Mouse (Mus musculus) midbrain, embryonic 12.5 days (tissue): ENCODE data around the gene Dnaaf5. TPM values are rescaled to one million over a fixed set of nuclear protein-coding genes. Genes with fewer than 3 reads are reported as not detected.

Source experiments
- ATAC-seq: fragments of 200-750 bp; cut with Nextera tagmentation; 2 replicates; pipeline ENCODE4 v1.8.0; 2017; ENCODE audit warnings: low read depth, moderate TSS enrichment, moderate library complexity; ENCODE audit not compliant: low FRiP score
- H3K27ac ChIP-seq: fragments of 300-500 bp; sonication (generic); replicated peaks from 2 replicates; pipeline ENCODE4 v1.5.1; 2016; ENCODE audit warnings: mild to moderate bottlenecking
- H3K27me3 ChIP-seq: fragments of 300-500 bp; sonication (generic); 2 replicates; pipeline ENCODE4 v1.6.1; 2016; ENCODE audit warnings: mild to moderate bottlenecking
- H3K36me3 ChIP-seq: fragments of 300-500 bp; sonication (generic); 2 replicates; pipeline ENCODE4 v1.6.1; 2016
- H3K4me1 ChIP-seq: fragments of 300-500 bp; sonication (generic); 2 replicates; pipeline ENCODE4 v1.6.1; 2016
- H3K4me2 ChIP-seq: fragments of 300-500 bp; sonication (generic); replicated peaks from 2 replicates; pipeline ENCODE4 v1.6.1; 2016; ENCODE audit warnings: mild to moderate bottlenecking, moderate library complexity
- H3K4me3 ChIP-seq: fragments of 300-500 bp; sonication (generic); 2 replicates; pipeline ENCODE4 v1.5.1; 2016; ENCODE audit warnings: mild to moderate bottlenecking
- H3K9ac ChIP-seq: fragments of 300-500 bp; sonication (generic); replicated peaks from 2 replicates; pipeline ENCODE4 v1.6.1; 2016; ENCODE audit warnings: mild to moderate bottlenecking, moderate library complexity
- H3K9me3 ChIP-seq: fragments of 300-500 bp; sonication (generic); 2 replicates; pipeline ENCODE4 v1.6.1; 2016; ENCODE audit warnings: mild to moderate bottlenecking
- WGBS: fragments of 180-500 bp; shearing (Covaris S2); methylation state at CpG from one replicate; pipeline ENCODE4 v1.1.7; 2016; 5-methylcytosine and 5-hydroxymethylcytosine counted together
- polyA plus RNA-seq: library from polyadenylated mRNA; unstranded; fragments of >200 nt; fragmentation: Nextera tagmentation; extraction: Ambion mirVana; gene quantifications from 2 replicates; pipeline ENCODE4 v1.2.1, GENCODE M21; 2016

Gene Dnaaf5
- 6.7 and 6.9 TPM in 2 replicates for polyA plus RNA-seq

DNA sequence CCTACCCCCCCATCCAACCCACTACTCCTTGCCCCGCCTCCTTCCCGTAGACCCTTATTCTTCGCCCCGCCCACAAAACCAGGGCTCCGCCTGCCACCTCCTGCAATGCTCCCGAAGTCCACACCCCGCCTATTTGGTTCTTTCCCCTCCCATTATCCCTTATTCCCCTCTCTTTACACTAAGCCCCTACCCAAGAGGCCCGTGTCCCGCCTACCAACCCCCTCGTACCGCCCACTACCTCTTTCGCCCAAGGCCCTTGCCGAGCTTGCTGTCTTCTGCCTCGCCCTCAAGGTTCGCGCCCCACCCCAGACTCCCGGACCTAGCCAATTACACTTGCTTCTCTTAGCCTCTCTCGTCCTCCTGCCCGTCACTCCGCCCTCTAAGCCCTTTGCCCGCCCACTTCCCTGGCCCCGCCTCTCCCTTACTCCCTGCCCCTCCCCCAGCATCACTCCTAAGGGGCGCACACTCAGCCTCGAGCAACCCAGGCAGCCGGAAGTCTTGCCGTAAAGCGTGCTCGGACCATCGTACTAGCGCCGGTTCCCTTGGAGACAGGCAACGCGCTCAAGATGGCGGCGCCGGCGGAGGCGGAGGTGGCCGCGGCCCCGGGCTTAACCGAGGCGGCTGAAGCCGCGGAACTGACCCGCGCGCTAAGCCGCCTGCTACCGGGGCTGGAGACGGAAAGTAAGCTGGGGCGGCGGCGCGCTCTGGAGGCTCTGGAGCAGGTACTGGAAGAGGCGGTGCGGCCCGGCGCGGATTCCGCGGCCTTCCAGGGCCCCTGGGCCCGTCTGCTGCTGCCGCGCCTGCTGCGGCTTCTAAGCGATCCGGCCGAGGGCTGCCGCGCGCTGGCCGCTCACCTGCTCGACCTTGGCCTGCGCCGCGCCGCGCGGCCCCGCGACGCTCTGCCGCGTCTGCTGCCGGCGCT is at the start of gene Dnaaf5, which contains the start of gene Prkar1b:
Gene Dnaaf5 (plus strand): TSS at position 543 of the 922 bp plus-strand sequence.
Gene Prkar1b (minus strand): TSS at position 321 of the 922 bp plus-strand sequence.
- Histone ChIP-seq H3K27ac (peak within 1 kb of the TSS; percentile 79), H3K4me2 (peak within 1 kb of the TSS; percentile 97), H3K9ac (peak within 1 kb of the TSS; percentile 87), H3K4me1 (peaks cover 17% of the 10 kb centered on the region), H3K36me3 (peaks cover 30% of the 10 kb centered on the region), H3K27me3 (no peaks in the 10 kb centered on the region), H3K9me3 (no peaks in the 10 kb centered on the region), H3K4me3 (peak within 1 kb of the TSS; percentile 98)
- WGBS, result under 1% methylated on average over 80 of the region's 87 CpGs
- ATAC-seq, result peak; percentile 94

GRCm38 (mm10) chr5:139101783-139102182 is 48.2 kb upstream of the Dnaaf5 start:
- 0 out of 2 replicates have a peak, but pooled peaks cover 6% of the 10 kb centered on the region for H3K4me1 ChIP-seq
- ATAC-seq, result no peak
- no peaks in the 10 kb centered on the region for H3K27me3 ChIP-seq
- H3K4me3 ChIP-seq, result no peak overlapping the region
- no peak overlapping the region for H3K4me2 ChIP-seq
- no peak overlapping the region for H3K9ac ChIP-seq
- 75% methylated on average over 6 of the region's 6 CpGs for WGBS
- no peaks in the 10 kb centered on the region for H3K9me3 ChIP-seq
- no peak overlapping the region for H3K27ac ChIP-seq
- H3K36me3 ChIP-seq, result 0 out of 2 replicates have a peak, but pooled peaks cover 5% of the 10 kb centered on the region

- no peaks in the 10 kb centered on the region for H3K27me3 ChIP-seq
- no peak overlapping the region for H3K4me2 ChIP-seq
- no peak overlapping the region for H3K4me3 ChIP-seq
- H3K9ac ChIP-seq, result no peak overlapping the region
- H3K4me1 ChIP-seq, result no peaks in the 10 kb centered on the region
- ATAC-seq, result no peak
- 0 out of 2 replicates have a peak, but pooled peaks cover 8% of the 10 kb centered on the region for H3K36me3 ChIP-seq
- H3K9me3 ChIP-seq, result no peaks in the 10 kb centered on the region
- WGBS, result 84% methylated on average over 9 of the region's 9 CpGs
- no peak overlapping the region for H3K27ac ChIP-seq
Measured at GRCm38 (mm10) chr5:139107815-139108214, 42.2 kb upstream of the Dnaaf5 start.

DNA sequence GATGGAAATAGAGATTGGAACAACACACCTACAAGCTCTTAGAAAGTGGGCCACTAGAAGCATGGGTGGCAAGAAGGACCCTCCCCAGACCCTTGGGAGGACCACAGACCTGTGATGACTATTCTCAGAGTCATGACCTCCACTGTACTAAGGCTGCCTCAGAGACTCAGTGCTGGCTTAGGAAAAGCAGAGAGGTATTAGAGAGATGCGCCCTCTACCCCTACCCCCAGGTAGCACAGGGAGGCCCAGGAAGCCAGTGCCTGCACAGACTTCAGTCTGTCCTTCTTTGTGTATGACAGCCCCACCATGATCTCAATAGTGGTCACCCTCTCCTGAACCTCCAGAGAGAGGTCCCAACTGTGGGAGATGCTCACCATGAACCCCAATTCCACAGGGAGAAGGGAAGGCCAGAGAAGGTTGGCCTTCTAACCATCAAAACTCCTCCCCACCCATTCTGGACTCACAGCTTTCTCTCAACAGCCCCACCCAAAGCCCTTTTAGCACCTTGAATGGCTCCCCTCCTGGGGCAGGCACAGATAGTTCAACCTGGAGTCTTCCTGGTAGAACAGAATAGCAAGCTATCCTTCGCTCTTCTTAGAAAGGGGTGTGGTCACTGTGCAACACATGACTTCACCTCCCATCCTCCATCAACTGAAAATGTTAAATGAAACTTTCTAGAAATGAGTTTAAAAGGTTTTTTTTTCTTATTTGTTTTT is 39.7 kb upstream of the Dnaaf5 start:
- 87% methylated on average over 2 of the region's 2 CpGs for WGBS

DNA sequence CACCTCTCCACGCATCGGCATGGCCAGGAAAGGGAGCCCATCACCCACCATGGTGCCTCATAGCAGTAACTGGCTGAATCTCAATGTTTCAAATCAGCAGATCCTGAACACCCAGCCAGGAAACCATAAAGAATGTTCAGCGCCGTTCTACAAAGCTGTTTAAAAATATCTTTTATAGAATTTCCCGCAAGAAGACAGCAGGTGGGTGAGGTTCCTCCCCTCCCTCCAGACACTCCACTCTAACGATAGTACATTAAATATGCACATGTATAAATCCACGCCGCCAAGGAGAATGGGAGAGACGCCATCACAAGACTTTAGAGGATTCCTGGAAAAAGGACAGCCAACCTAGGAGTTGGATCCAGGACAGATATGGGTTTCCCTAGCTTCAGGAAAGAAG is 38.0 kb upstream of the Dnaaf5 start:
- no peak for ATAC-seq
- H3K27me3 ChIP-seq, result no peaks in the 10 kb centered on the region
- no peak overlapping the region for H3K9ac ChIP-seq

More for the DNA sequence above, 39.7 kb upstream of the Dnaaf5 start:
- Histone ChIP-seq H3K27ac (no peak overlapping the region), H3K27me3 (no peaks in the 10 kb centered on the region), H3K4me2 (no peak overlapping the region), H3K4me1 (peaks cover 4% of the 10 kb centered on the region; the same call in 1 of the 2 replicates), H3K9ac (no peak overlapping the region), H3K36me3 (0 out of 2 replicates have a peak, but pooled peaks cover 8% of the 10 kb centered on the region), H3K4me3 (no peak overlapping the region), H3K9me3 (no peaks in the 10 kb centered on the region)
- no peak for ATAC-seq

GRCm38 (mm10) chr5:139112418-139112817 is 37.6 kb upstream of the Dnaaf5 start:
- WGBS, result 72% methylated on average over 9 of the region's 9 CpGs
- Histone ChIP-seq H3K27me3 (no peaks in the 10 kb centered on the region), H3K36me3 (no peaks in the 10 kb centered on the region), H3K27ac (no peak overlapping the region), H3K9ac (no peak overlapping the region), H3K9me3 (no peaks in the 10 kb centered on the region), H3K4me3 (no peak overlapping the region), H3K4me1 (peaks cover 4% of the 10 kb centered on the region; the same call in 1 of the 2 replicates), H3K4me2 (no peak overlapping the region)
- no peak for ATAC-seq

More for the DNA sequence above, 38.0 kb upstream of the Dnaaf5 start:
- 80% methylated on average over 9 of the region's 9 CpGs for WGBS
- Histone ChIP-seq H3K27ac (no peak overlapping the region), H3K4me3 (no peak overlapping the region), H3K4me2 (no peak overlapping the region), H3K36me3 (0 out of 2 replicates have a peak, but pooled peaks cover 1% of the 10 kb centered on the region), H3K9me3 (no peaks in the 10 kb centered on the region), H3K4me1 (peaks cover 4% of the 10 kb centered on the region; the same call in 1 of the 2 replicates)

GRCm38 (mm10) chr5:139114876-139115275 is 35.1 kb upstream of the Dnaaf5 start:
- 88% methylated on average over 4 of the region's 4 CpGs for whole genome bisulfite sequencing
- Histone ChIP-seq H3K9ac (no peak overlapping the region), H3K4me1 (peaks cover 4% of the 10 kb centered on the region; the same call in 1 of the 2 replicates), H3K4me3 (no peak overlapping the region), H3K27me3 (no peaks in the 10 kb centered on the region), H3K9me3 (no peaks in the 10 kb centered on the region), H3K36me3 (no peaks in the 10 kb centered on the region), H3K4me2 (no peak overlapping the region), H3K27ac (no peak overlapping the region)
- no peak for ATAC-seq

DNA sequence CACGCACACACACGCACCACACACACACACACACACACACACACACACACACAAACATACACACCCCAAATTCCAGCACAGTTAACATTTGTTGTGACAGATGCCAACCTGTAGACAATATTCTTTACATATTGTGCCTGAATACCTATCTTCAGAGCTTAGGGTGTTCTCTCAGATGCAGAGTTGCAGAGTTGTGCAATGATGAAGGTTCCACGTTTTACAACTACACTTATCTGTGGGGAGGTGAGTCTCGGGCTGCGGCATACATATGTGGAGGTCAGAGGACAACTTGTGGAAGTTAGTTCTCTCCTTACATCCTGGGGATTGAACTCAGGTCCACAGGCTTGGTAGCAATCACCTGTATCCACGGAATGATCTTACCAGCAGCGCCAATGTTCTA is 34.5 kb upstream of the Dnaaf5 start:
- 94% methylated on average over 7 of the region's 7 CpGs for WGBS
- H3K4me3 ChIP-seq, result no peak overlapping the region
- H3K9ac ChIP-seq, result no peak overlapping the region
- H3K27me3 ChIP-seq, result no peaks in the 10 kb centered on the region
- H3K4me1 ChIP-seq, result peaks cover 4% of the 10 kb centered on the region; the same call in 1 of the 2 replicates
- ATAC-seq, result no peak
- no peaks in the 10 kb centered on the region for H3K9me3 ChIP-seq
- no peak overlapping the region for H3K4me2 ChIP-seq
- no peak overlapping the region for H3K27ac ChIP-seq
- no peaks in the 10 kb centered on the region for H3K36me3 ChIP-seq

DNA sequence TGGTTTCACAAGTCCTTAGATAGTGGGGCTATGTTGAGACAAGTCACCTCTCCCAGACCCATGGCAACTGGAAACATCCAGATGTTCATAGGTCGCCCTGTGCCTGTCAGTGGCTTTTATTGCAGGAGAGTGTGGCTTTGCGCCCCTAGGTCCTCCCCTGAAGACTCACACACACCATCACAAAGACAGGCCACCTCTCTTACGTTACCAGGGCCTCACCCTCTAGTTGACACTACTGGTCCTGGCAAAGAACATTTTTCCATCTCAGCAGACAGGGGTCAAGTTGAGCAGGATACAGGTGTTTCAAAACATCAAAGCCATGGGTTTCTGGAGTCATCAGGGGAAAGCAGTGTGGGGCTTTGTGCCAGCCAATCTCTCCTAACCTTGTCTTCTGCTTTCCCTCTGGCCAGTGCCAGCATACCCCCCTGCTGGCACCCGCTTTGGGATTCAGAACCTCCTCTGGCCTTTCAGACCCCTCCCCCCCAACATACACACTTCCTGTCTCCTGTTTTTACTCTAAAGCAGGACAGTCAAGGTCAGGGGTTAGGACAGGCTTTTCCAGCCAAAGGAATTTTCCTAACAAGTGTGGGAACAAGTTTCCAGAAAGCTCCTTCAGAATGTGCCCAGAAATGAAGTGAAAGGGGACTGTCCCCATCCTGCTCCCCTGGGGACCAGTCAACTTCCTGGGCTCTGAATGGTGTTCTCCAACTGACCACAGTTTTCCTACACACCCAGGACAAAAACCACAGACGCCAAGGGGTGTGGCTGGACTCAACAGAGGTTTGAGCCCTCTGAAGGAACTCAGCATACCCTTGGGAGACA is 31.7 kb upstream of the Dnaaf5 start:
- WGBS, result 72% methylated on average over 5 of the region's 5 CpGs
- no peak for ATAC-seq
- H3K27me3 ChIP-seq, result no peaks in the 10 kb centered on the region
- H3K4me3 ChIP-seq, result no peak overlapping the region
- H3K4me1 ChIP-seq, result peaks cover 4% of the 10 kb centered on the region; the same call in 1 of the 2 replicates
- no peaks in the 10 kb centered on the region for H3K9me3 ChIP-seq
- H3K36me3 ChIP-seq, result 0 out of 2 replicates have a peak, but pooled peaks cover 4% of the 10 kb centered on the region
- no peak overlapping the region for H3K27ac ChIP-seq
- no peak overlapping the region for H3K4me2 ChIP-seq
- H3K9ac ChIP-seq, result no peak overlapping the region

DNA sequence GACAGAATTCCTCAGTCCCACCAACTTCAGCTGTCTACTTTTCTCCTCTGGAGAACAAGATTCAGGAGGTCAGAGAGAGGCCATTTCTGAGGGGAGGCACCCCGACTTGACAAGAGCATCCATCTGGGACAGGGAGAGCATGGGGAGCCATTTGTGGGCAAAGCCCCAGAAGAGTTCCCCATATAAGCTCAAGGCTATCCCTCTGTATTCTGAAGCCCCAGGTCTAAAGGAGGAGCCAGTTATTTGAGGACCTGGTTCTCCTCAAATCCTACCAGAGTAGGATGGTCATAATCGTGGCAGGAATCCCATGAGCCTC is 31.1 kb upstream of the Dnaaf5 start:
- Histone ChIP-seq H3K27ac (no peak overlapping the region), H3K9ac (no peak overlapping the region), H3K9me3 (no peaks in the 10 kb centered on the region), H3K4me2 (no peak overlapping the region), H3K36me3 (0 out of 2 replicates have a peak, but pooled peaks cover 4% of the 10 kb centered on the region), H3K27me3 (no peaks in the 10 kb centered on the region), H3K4me1 (peaks cover 3% of the 10 kb centered on the region; the same call in 1 of the 2 replicates), H3K4me3 (no peak overlapping the region)
- 71% methylated on average over 2 of the region's 2 CpGs for WGBS
- no peak for ATAC-seq

GRCm38 (mm10) chr5:139125717-139126116 is 24.3 kb upstream of the Dnaaf5 start:
- peaks cover 14% of the 10 kb centered on the region; the same call in 1 of the 2 replicates for H3K4me1 ChIP-seq
- 81% methylated on average over 3 of the region's 3 CpGs for WGBS
- H3K4me2 ChIP-seq, result no peak overlapping the region
- no peak overlapping the region for H3K9ac ChIP-seq
- H3K27me3 ChIP-seq, result peaks cover 20% of the 10 kb centered on the region
- no peaks in the 10 kb centered on the region for H3K9me3 ChIP-seq
- H3K27ac ChIP-seq, result no peak overlapping the region
- H3K36me3 ChIP-seq, result 0 out of 2 replicates have a peak, but pooled peaks cover 4% of the 10 kb centered on the region
- ATAC-seq, result no peak
- no peak overlapping the region for H3K4me3 ChIP-seq
